Mouse (Mus musculus) forebrain, embryonic 11.5 days (tissue): ENCODE measurements at regions not wholly inside any gene's neighbourhood (a gene's known extent, or its start where the extent isn't known, plus 50 kb on each side); places are given as distances from the start of the nearest gene placed in this dataset.

ENCODE experiments used
- ATAC-seq: fragments of 200-750 bp; cut with Nextera tagmentation; replicated peaks from 2 replicates; pipeline ENCODE4 v1.8.0; 2017; ENCODE audit warnings: moderate TSS enrichment; ENCODE audit not compliant: low FRiP score
- DNase-seq: peaks from one replicate; pipeline ENCODE4 v3.0.0-alpha.2; 2017; ENCODE audit warnings: low spot score
- H3K27ac ChIP-seq: fragments of 300-500 bp; sonication (generic); 2 replicates; pipeline ENCODE4 v1.5.1; 2014; ENCODE audit warnings: low read depth, low read length
- H3K27me3 ChIP-seq: fragments of 300-500 bp; sonication (generic); 2 replicates; pipeline ENCODE4 v1.6.1; 2014; ENCODE audit warnings: mild to moderate bottlenecking, low read length, mixed read lengths; ENCODE audit not compliant: control insufficient read depth, insufficient read depth
- H3K36me3 ChIP-seq: fragments of 300-500 bp; sonication (generic); 2 replicates; pipeline ENCODE4 v1.6.1; 2014; ENCODE audit warnings: mild to moderate bottlenecking, low read length, moderate library complexity, mixed read lengths; ENCODE audit not compliant: control insufficient read depth, insufficient read depth
- H3K4me1 ChIP-seq: fragments of 300-500 bp; sonication (generic); replicated peaks from 2 replicates; pipeline ENCODE4 v1.6.1; 2014; ENCODE audit warnings: low read length, mixed read lengths; ENCODE audit not compliant: control insufficient read depth, insufficient read depth
- H3K4me2 ChIP-seq: fragments of 300-500 bp; sonication (generic); 2 replicates; pipeline ENCODE4 v1.6.1; 2014; ENCODE audit warnings: low read depth, mild to moderate bottlenecking, low read length, moderate library complexity, mixed read lengths; ENCODE audit not compliant: severe bottlenecking
- H3K4me3 ChIP-seq: fragments of 300-500 bp; sonication (generic); 2 replicates; pipeline ENCODE4 v1.5.1; 2014; ENCODE audit warnings: low read depth, low read length
- H3K9ac ChIP-seq: fragments of 300-500 bp; sonication (generic); 2 replicates; pipeline ENCODE4 v1.6.1; 2014; ENCODE audit warnings: low read length
- H3K9me3 ChIP-seq: fragments of 300-500 bp; sonication (generic); 2 replicates; pipeline ENCODE4 v1.6.1; 2016; ENCODE audit warnings: low read length, mixed read lengths; ENCODE audit not compliant: control insufficient read depth
- WGBS: fragments of 180-500 bp; shearing (Covaris S2); extraction: QIAGEN DNeasy Blood & Tissue Kit; methylation state at CpG from one replicate; pipeline ENCODE4 v1.1.7; 2014; 5-methylcytosine and 5-hydroxymethylcytosine counted together

DNA sequence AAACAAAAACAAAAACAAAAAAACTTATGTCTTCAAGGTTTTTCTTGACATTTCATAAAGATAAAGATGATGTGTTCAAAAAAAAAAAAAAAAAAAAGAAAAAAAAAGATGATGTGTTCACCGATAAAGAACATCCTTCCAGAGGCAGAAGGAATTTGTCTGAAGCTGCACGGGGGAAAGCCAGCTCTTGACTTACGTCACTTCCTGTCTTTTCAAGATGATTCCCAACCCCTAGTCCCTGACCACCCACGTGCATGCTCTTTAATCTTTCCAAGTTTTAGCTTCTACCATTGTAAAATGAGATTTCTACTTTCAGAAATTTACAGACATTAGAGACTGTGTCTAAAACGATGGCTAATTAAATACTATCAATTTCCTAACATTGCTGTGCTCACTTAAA, 108.5 kb upstream of the Bank1 start:
- Histone ChIP-seq H3K4me1 (no peaks in the 10 kb centered on the region), H3K9me3 (no peaks in the 10 kb centered on the region), H3K27me3 (no peaks in the 10 kb centered on the region), H3K27ac (no peak overlapping the region), H3K4me3 (no peak overlapping the region), H3K4me2 (no peak overlapping the region), H3K36me3 (no peaks in the 10 kb centered on the region), H3K9ac (no peak overlapping the region)
- no peak for DNase-seq
- ATAC-seq = no peak
- WGBS = 81% methylated on average over 5 of the region's 5 CpGs

- H3K9me3 ChIP-seq = no peaks in the 10 kb centered on the region
- H3K4me3 ChIP-seq = no peak overlapping the region
- H3K27ac ChIP-seq = no peak overlapping the region
- DNase-seq = no peak
- no peak for ATAC-seq
- H3K4me1 ChIP-seq = no peaks in the 10 kb centered on the region
- no peaks in the 10 kb centered on the region for H3K27me3 ChIP-seq
- H3K4me2 ChIP-seq = no peak overlapping the region
- WGBS = 93% methylated on average over 3 of the region's 3 CpGs
- no peaks in the 10 kb centered on the region for H3K36me3 ChIP-seq
- H3K9ac ChIP-seq = no peak overlapping the region
Measured at GRCm38 (mm10) chr3:136432072-136432471, 106.2 kb upstream of the Bank1 start.

DNA sequence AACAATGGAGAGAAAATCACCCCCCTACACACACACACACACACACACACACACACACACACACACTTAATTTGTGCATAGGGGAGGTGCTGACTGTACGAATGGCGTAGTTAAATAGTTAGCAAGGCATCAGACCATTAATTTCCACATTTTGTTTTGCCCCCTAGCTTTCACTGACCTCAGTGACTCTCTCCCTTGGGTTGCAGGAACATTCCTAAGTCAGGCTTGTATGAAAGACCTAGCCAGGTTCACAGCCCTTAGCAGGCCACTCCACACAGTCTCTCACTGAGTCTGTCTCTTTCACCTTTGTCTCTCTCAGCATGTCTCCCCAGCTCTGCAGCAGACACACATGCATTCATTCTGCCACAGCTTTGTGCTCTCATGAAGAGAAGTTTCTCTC, 101.6 kb upstream of the Bank1 start:
- DNase-seq (no peak), ATAC-seq (no peak)
- Histone ChIP-seq H3K9me3 (no peaks in the 10 kb centered on the region), H3K36me3 (no peaks in the 10 kb centered on the region), H3K9ac (no peak overlapping the region), H3K27ac (no peak overlapping the region), H3K4me3 (no peak overlapping the region), H3K4me1 (no peaks in the 10 kb centered on the region), H3K27me3 (no peaks in the 10 kb centered on the region), H3K4me2 (no peak overlapping the region)
- WGBS = 80% methylated on average over 2 of the region's 2 CpGs

- no peak overlapping the region for H3K4me2 ChIP-seq
- DNase-seq = no peak
- no peaks in the 10 kb centered on the region for H3K9me3 ChIP-seq
- 0 out of 2 replicates have a peak, but pooled peaks have one; percentile 44 for ATAC-seq
- H3K36me3 ChIP-seq = no peaks in the 10 kb centered on the region
- no peaks in the 10 kb centered on the region for H3K4me1 ChIP-seq
- H3K27me3 ChIP-seq = no peaks in the 10 kb centered on the region
- no peak overlapping the region for H3K4me3 ChIP-seq
- no peak overlapping the region for H3K9ac ChIP-seq
- no peak overlapping the region for H3K27ac ChIP-seq
- 82% methylated on average over 8 of the region's 8 CpGs for WGBS
Measured at GRCm38 (mm10) chr3:136426539-136427194, 100.8 kb upstream of the Bank1 start.

DNA sequence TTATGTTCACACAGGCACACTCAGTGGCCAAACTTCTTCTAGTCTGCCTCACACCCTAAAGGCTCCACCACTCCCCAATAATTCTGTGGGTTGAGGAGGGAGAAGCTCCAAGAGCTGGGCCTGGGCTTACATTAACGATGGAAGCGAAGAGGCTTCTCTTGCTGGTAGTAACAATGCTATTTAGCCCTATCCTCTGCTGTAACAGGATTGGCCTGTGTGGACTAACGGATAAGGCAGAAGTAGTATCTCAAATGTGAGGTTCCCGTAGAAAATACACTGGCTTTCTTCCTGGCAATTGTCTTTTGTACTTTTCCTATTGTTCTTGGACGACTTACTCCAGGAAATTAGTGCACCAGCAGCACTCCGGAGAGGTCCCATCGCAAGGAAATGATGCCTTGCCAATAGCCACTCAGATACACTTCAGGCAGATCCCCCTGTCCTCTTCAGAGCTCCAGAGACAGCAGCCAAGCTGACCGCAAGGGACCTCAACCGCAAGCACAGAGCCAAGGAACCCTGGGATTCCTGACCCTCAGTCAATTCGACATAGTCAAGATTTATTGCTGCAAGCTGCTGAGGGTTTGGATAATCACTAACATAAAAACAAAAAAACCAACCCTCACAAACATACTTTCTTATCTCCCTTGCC, 96.2 kb upstream of the Bank1 start:
- no peak for DNase-seq
- Histone ChIP-seq H3K4me3 (no peak overlapping the region), H3K9ac (no peak overlapping the region), H3K4me2 (no peak overlapping the region), H3K36me3 (no peaks in the 10 kb centered on the region), H3K27ac (no peak overlapping the region), H3K9me3 (no peaks in the 10 kb centered on the region), H3K27me3 (no peaks in the 10 kb centered on the region), H3K4me1 (no peaks in the 10 kb centered on the region)
- 87% methylated on average over 10 of the region's 10 CpGs for WGBS
- ATAC-seq = no peak

DNA sequence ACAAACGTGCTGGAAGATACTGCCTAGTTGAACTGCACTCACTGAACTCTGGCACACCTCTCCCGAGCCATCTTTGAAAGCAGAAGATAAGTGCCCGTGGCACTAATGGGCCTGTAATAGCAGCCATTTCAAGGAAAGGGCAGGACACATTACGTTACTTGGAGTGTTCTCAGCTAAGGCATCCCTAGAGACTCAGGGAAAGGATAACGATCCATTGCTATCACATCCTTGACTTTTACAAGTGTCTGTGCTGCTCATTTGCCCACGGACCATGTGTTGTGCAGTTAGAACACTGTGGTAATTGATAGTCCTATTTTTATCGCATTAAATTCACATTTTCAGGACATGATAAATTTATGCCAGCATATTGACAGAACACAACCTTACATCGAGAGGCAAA, 79.7 kb upstream of the Bank1 start:
- DNase-seq (no peak), ATAC-seq (no peak)
- Histone ChIP-seq H3K4me3 (no peak overlapping the region), H3K36me3 (no peaks in the 10 kb centered on the region), H3K27ac (no peak overlapping the region), H3K27me3 (no peaks in the 10 kb centered on the region), H3K4me1 (no peaks in the 10 kb centered on the region), H3K4me2 (no peak overlapping the region), H3K9me3 (no peaks in the 10 kb centered on the region), H3K9ac (no peak overlapping the region)
- 82% methylated on average over 8 of the region's 8 CpGs for WGBS

DNA sequence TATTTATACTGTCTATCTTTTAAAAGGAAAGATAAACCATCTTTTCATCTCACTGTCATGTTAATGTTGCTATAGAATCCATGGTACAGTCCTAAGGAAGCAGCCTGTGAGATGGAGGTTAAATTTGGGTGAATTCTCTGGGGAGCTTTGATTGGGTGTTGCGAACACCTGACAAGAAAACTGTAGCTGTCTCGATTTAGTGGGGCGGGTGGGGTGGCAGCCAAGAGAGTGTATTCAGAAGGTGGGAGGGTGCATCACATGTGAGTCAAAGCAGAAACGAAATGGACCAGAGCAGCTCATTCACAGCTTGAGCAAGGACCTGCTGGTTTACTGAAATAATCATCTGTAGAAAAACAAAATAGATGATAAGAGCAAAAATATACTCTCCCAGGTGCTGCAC, 57.4 kb upstream of the Bank1 start:
- H3K9me3 ChIP-seq = no peaks in the 10 kb centered on the region
- WGBS = 81% methylated on average over 4 of the region's 4 CpGs
- no peak for ATAC-seq

DNA sequence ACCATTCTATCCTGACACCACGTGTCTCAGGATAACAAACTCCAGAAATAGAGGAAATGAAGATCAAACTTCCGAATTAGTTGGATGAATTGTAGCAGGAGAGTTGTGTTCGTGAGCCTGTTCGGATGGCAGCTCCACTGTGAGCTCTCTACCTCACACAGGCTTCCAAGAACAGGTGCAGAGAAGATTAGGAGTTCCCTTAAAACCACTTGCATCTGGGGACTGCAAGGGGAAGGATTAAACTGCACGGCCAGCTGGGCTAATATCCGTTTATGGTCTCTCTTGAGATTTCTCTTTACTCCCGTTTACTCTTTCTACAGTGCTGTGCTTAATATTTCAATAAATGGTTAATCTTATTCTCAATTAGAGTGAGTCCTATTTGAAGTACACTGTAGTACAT, 54.8 kb upstream of the Bank1 start:
- Histone ChIP-seq H3K27ac (no peak overlapping the region), H3K4me2 (no peak overlapping the region), H3K9me3 (no peaks in the 10 kb centered on the region), H3K4me1 (no peaks in the 10 kb centered on the region), H3K36me3 (no peaks in the 10 kb centered on the region), H3K27me3 (no peaks in the 10 kb centered on the region), H3K9ac (no peak overlapping the region), H3K4me3 (no peak overlapping the region)
- WGBS = 83% methylated on average over 7 of the region's 7 CpGs
- DNase-seq (no peak), ATAC-seq (no peak)

More for the DNA sequence above, 57.4 kb upstream of the Bank1 start:
- no peak overlapping the region for H3K27ac ChIP-seq
- no peaks in the 10 kb centered on the region for H3K27me3 ChIP-seq
- no peak overlapping the region for H3K4me3 ChIP-seq
- no peak overlapping the region for H3K9ac ChIP-seq
- H3K4me2 ChIP-seq = no peak overlapping the region
- no peaks in the 10 kb centered on the region for H3K36me3 ChIP-seq
- H3K4me1 ChIP-seq = no peaks in the 10 kb centered on the region
- no peak for DNase-seq
